Mouse (Mus musculus) cerebellum, adult 18-20 months (tissue): Measurements from ENCODE around the gene Pde4d.

ENCODE experiments used
- DNase-seq, 2 experiments: peaks; one replicate each; pipeline ENCODE4 v3.0.0; 2021

Pde4d gene

DNA sequence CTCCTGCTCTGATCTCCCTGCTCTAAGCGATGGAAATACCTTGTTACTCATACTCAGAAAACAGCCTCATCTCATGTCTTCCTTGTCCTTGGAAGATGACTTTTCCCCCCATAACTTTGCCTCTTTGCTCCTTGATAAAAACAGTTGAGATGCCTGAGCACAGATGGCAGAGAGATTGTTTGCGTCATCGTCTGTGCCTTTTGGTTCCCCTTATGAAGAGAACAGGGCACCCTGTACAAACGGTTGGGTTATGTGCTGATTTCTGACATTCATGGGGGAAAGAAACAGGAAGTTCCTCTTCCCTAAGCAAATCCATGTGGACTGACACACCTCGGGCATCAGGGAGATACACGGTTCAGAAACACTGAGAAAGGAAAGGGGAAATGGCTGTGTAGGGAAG is 1191.8 kb downstream of the Pde4d start:
- no peak for DNase-seq

- no peak for DNase-seq
These were observed 1193.7 kb downstream of the Pde4d start for GRCm38 (mm10) chr13:109643419-109643818.

- no peak for DNase-seq
These were observed 1194.3 kb downstream of the Pde4d start for GRCm38 (mm10) chr13:109644086-109644485.

DNA sequence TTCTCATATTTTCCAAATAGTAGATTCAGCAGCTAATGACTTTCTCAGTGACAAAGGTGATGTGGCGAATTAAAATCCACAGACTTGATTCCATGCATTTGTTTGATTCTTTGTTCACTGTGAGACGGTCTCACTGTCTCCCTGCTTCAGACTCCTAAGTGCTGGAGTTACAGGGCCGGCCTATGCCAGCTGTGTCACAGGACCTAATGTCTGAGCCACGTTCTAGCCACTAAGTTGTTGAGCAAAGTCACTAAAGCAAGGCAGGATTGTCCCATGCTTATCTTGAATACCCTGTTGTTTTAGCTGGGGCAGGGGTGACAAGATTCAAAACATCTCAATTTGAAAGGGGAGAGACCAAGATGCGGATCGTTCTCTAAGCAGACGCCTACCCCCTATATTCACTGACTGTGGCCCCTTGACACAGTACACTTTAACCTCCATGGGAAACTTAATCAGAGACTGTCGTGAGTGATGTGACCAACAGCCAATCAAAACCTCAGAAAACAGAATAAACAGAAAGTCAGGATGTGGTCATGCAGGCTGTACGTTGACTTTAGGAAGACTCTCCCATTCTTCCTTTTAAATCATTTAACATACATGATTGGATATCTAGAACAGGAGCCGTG is 1195.6 kb downstream of the Pde4d start:
- DNase-seq = no peak

DNA sequence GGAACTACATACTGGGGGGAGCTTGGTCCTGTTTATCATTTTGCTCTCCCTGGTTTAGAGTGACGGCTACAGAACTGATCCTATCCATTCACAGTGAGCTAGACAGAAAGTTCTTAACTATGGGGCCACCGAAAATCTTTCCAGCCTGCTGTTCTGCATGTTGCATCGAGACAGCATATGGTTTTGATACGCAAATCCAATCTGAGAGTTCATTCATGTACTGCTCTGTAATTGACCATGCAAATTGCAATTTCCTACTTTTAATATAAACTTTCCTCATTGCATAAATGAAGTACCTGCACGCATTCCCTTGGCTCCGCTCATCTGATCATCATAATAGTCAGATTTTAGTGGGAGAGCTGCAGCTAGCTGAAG is 1196.1 kb downstream of the Pde4d start:
- no peak for DNase-seq

GRCm38 (mm10) chr13:109646597-109647232 is 1197.0 kb downstream of the Pde4d start:
- no peak for DNase-seq

DNA sequence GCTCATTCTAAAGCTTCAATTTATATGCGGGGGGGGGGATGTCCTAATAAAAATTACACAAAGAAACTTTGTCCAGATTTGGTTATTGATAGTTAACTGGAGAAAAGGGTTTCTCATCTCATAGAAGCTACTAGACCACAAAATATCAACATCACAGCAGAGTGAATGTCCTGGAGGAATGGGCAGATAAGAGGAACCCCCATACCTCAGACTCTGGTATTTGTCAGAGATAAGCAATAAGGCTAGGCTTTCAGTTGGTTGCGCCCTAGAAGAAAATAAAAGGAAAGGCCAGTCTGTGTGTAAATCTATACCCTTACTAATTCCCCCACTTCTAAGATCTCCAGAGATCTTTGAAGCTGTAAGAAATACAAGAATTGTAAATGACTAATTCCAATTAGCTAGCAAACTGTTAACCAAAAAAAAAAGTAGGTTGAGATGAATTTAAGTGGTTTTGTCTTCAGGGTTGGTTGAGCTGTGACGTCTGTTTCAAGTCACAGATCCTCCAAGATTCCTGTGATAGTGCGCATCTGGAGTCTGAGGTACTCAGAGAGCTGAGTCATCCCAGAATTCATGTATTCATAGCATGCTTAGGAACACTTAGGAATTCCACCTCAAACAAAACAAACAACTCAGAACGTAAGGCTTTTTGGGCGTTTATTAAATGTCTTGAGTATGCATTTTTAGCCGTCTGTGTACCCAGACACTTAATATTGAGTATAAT is 1197.9 kb downstream of the Pde4d start:
- DNase-seq = no peak

DNA sequence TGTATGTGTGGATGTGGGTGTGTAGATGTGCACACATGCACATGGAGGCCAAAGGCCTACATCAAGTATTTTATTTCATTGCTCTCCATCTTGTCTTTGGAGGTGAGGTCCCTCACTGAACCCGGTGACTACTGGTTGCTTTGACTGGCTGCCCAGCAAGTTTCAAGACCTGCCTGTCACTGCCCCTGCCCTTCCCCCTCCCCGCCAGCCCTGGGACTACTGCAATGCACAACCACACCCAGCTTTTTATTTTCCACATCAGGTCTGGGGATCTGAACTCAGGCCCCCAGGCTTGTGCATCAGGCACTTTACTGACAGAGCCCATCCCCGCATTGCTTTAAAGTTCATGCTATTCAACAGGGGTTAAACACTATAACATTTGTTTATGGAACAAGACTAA is 1198.6 kb downstream of the Pde4d start:
- DNase-seq = no peak

GRCm38 (mm10) chr13:109651790-109652605 is 1202.2 kb downstream of the Pde4d start:
- no peak for DNase-seq

- no peak for DNase-seq
These were observed 1202.9 kb downstream of the Pde4d start for GRCm38 (mm10) chr13:109652631-109653030.

DNA sequence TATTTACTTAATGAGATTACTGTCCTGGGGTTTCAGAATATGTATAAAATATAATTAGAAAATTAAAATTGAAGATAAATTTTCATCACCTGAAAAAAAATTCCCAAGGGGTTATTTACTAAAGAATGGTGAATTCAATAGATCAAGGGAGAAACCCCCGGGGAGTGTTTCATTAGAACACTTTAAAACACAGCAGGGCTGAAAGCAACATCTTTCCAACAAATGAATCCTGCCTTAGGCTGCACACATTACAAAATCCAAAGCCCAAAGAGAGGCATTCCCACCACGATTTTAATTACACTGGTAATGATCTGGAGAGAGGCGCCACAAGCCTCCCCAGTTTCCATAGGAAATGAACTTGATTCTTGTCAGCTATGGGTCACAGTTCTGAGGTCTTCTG is 1205.6 kb downstream of the Pde4d start:
- DNase-seq = no peak

- no peak for DNase-seq
These were observed 1209.4 kb downstream of the Pde4d start for GRCm38 (mm10) chr13:109659103-109659502.

DNA sequence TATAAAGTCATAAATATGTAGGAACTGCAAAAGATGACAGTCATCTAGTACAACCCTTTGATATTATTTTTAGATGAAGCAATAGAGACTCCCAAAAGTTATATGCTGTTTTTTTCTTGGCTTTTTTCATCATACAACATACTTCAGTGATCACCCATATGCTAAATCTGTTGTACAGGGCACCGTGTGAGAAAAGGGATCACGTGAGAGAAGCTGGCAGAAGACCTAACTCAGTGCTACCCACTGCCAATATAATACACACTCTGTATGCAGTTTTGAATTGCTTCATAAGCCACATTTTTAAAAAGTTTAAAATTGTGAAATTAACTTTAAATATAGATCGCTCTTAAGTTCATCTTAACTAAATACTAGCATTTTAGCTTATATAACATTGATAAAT is 1211.6 kb downstream of the Pde4d start:
- DNase-seq = peak in 1 of 2 experiments; percentile 23

DNA sequence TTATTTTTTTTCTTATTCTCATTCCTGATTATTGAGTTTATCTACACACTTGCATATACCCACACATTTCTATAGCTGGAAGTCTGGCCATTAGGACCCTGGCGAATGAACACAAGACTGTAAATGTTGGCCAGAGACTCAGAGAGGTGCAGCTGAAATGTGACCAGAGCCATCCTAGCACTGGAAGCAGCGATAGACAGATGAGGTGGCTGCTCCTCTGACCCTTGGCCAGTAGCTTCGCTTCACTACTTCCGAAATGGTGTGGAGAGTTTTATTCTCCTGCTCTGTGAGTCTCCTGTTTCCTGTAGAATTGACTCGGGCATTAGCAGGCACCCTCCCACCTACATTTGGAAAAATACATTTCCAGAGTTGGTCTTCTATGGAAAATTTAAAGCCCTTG is 1212.4 kb downstream of the Pde4d start:
- no peak for DNase-seq

DNA sequence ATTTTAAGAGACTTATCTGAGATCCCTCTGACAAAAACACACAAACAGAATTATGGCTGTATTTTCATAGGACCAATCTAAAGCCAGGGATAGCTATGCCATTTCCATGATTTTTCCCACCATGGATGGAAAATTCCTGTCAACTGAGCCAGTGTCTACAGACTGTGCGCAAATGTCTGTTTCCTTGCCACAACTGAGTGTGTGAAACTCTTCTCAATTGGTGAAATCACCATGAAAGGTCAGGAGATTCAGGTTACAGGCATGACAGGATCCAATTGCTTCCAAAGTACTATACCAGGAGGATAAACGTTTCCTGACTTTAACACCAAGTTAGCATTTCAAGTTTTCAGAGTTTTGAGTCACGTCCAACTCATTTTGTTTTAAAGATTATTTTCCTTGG is 1213.0 kb downstream of the Pde4d start:
- no peak for DNase-seq

- DNase-seq = no peak
These were observed 1215.4 kb downstream of the Pde4d start for GRCm38 (mm10) chr13:109664956-109665802.

DNA sequence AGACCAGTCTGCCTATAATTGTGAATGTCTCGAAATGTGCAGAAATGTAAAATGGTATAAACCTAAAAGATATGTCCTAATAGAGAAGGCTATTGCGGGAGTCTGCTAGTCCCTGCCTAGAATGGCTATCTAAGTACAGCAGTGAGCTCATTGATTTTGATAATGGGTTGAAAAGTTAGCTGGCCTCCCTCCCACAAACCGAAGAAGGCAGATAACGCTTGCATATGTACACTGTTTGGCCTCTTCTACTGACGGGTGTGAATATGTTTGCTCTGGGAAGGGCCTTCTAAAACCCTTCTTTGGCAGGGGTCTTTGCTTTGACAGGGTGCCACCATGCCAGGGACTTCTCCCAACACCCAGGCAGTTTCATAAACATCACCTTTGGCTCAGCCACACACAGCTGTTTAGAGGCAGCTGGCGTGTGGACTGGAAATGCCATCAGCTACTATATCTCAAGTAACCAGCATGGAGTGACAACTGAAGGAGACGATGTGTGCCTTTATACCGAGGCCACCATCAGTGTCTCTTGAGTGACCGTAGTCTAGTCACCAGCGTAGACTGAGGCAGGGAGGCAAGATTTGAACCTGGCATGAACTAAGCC is 1216.2 kb downstream of the Pde4d start:
- DNase-seq = no peak

DNA sequence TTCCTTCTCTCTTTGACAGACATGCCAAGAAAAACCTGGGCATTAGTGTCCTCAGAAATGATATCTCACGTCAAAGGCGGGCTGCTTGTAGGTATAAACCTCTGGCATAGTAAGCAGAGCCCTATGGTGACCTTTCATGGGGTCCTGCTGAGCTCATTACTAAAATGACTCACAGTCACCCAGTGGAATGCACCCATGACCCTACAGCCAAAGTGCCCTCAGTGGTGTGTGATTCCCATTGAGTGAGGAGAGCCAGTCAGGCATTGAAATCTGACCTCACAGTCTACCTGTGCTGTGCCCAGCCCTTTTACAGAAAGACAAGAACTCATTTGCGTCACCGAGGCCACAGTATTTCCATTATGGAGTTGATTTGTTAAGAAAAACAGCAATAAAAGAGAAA is 1220.2 kb downstream of the Pde4d start:
- DNase-seq = no peak

DNA sequence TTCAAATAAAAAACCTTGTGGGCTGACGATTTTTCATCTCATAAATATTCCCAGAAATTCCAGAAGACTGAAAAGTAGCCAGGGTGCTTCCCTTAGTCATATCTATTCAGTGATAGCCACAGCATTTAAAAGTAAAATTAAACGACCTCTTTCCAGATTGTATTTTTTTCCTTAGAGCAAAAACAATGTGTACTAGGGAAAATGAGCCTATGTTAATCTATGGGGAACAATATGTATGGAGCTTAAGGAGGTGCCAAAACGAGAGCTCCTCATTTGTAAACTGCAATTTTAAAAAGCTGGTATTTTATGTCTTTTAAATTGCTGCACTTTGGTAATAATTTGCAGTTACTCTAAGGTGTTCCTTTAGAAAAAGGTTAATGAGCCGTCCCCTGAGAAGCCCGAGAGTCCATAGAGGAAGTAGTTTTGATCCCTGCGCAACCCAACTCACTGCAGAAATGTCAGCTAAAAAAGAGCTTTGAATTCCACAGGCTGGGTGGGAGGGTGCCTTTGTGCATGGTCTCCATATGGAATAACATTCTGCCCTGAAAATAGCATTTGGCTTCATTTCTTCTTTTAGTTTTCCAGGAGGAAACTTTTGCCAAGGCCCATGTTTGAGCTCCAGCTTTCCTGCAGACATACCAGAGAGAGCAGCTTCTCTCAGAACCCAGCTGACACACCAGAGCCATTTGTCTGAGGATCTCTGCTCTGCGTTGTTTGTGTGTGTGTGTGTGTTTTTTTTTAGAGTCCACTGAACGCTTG is 1222.0 kb downstream of the Pde4d start:
- DNase-seq = peak; percentile 47 to 57

DNA sequence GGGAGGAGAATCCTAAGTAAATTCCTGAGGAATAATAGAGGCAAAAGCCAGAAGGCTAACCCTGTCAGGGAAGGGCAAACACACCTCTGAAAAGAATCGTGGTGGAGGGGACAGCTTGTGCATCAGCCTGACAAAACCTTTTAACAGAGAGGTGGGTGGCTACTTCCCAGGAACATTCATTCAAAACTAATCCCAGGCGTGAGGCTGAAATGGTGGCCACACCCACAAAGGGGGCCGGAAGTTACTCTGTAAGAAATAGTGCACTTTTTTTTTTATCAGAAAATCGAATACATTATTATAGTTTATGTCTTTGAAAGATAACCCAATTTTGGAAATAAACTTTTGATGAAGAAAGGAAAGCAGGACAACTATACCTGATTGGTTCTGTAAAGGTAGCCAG is 1227.3 kb downstream of the Pde4d start:
- no peak for DNase-seq

DNA sequence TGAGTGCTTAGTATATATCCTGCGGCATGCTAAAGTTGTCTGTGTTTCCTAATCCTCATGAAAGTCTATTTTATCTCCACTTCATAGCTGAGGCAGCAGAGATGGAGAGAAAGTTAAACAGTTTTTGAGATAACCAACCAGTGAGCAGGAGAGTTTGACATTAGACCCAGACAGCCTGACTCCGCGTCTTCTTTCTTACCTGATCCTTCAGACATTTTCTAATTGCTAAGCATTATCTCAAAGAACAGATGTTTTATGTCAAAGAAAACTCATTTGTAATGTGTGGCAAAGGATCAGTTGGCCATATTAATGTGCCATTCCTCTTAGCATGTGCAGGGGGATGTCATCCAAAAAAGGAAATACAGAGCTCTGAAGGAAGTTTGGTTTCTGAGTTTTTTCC is 1227.9 kb downstream of the Pde4d start:
- no peak for DNase-seq
